Mouse (Mus musculus) adrenal gland (tissue): ENCODE measurements around the gene Rora.

Experiments
- intact Hi-C: fragments of 180-260 bp; cut with DNase I; formaldehyde crosslinking; loops from one replicate; pipeline ENCODE4 v1.15.1; 2025

Rora gene

GRCm38 (mm10) chr9:68988162-68988911 lies 334.8 kb downstream of the Rora start:
- intact Hi-C loops = loop anchor here (10.0 kb wide), 1 partner anchor 306 kb away; no protein-coding TSS in a partner anchor

DNA sequence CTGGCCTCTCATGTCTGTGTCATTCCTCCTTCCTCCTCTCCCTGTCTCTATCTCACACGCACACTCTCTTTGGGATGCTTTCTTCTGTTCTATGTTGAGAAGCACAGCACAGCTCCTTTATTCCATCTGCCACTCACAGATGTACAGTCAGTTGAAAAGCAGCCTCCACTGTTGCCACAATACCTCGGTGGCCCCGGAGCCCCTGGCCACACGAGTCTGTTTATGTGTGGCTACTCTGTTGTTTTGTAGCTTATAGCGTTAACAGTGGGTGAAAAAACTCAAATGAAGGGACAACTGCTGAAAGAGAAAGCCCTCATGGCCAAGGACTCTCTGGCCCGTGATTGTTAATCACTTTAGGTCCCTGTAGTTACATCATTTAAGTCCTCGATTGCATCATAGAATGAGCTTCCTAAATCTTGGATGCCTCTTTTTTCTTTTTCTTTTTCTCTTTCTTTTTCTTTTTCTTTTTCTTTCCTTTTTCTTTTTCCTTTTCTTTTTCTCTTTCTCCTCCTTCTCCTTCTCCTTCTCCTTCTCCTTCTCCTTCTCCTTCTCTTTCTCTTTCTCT lies 336.4 kb downstream of the Rora start:
- intact Hi-C loops = loop anchor here (10.0 kb wide), 1 partner anchor 305 kb away; no protein-coding TSS in a partner anchor

- intact Hi-C loops = no loop called here
These were observed 340.3 kb downstream of the Rora start for GRCm38 (mm10) chr9:68993881-68994280.

DNA sequence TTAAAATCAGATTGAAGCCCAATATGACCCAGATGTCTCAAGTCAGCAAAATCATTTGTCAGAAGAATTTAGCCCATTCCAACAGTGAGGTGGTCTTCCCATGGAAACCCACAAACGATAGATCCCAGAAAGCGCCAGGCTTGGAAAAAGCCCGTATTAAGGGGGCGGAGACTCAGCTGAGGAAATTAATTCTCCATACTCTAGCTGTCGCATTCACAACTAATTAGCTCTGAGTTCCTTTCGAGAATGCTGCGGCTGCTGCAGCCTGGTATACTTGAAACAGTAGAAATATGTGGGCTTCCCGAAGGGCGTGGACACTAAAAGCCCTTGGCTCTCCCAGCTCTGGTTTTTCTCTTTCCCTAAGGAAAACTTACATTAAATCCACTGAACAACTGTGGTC lies 345.4 kb downstream of the Rora start:
- intact Hi-C loops = no loop called here

GRCm38 (mm10) chr9:69004514-69004913 lies 350.9 kb downstream of the Rora start:
- intact Hi-C loops = no loop called here

DNA sequence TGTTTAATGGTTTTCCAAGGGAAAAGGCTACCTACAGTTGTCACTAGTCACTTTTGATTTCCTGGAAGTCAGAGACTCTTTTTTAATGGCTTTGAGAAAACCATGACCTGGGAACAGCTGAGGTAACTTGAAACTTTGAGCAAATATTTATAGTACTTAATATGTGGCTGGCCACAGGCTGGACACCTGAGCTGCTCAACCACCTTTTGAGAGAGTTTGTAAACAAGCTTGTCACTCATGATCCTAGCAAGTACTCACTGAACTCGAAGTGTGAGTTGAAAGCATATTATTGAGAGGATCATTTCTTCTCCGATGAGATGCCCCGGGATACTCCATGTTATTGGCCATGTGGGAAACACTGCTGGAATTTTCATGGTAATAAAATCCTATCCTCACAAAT lies 353.1 kb downstream of the Rora start:
- intact Hi-C loops = no loop called here

DNA sequence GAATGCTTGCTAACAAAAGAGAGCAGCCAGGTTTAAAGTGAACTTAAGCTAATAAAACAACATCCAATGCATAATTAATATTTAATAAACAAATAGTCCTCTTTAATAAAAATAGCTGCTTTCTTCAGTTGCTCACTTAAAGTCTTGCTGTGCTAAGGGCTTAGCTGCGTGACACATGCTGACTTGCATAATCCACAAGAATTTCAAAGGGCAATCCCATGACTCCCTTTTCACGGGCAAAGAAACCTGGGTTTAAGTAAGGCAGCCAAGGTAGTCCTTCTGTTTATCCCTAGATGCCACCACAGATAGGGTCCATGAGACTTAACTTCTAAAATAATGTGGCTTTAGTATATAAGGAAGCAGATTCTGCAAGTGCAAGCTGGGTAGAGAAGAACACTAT lies 355.1 kb downstream of the Rora start:
- intact Hi-C loops = no loop called here

DNA sequence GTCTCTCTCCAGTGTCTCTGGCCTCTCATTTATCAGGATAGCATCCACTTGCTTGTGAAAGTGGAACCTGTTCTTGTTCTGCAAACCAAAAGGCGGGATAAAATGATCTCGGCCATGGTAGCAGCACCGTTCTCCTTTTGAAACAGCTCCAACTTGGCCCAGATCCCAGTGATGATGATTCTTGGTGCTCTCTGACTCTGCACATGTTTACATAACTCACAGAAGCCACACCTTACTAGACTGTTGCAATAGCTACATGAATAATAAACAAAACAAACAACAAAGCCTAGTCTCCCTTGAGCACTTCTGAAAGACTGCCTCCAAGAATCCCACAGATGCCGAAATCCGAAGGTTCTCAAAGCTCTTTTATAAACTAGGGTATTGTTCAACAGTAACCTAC lies 357.3 kb downstream of the Rora start:
- intact Hi-C loops = no loop called here

- intact Hi-C loops = no loop called here
These were observed 359.7 kb downstream of the Rora start for GRCm38 (mm10) chr9:69013186-69013715.

GRCm38 (mm10) chr9:69014203-69014602 lies 360.6 kb downstream of the Rora start:
- intact Hi-C loops = no loop called here

GRCm38 (mm10) chr9:69020381-69020780 lies 366.8 kb downstream of the Rora start:
- intact Hi-C loops = no loop called here

DNA sequence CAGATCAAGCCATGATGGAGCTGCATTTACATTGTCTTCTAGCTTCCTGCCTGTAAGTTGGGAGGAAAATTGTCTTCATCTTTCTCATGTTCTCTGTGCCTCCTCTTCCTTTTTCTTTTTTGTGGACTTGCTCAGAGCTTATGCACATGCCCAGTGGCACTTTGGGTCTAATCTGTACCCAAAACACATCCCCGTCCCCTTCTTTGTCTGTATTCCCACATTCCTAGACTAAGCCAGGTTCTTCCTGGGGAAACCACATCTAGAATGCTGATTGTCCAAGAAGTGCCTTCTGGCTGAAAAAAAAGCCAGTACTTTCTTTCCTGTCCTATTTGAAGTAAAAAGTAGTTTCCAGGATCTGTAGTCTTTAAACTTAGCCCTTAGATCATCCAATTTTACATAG lies 367.9 kb downstream of the Rora start:
- intact Hi-C loops = no loop called here

DNA sequence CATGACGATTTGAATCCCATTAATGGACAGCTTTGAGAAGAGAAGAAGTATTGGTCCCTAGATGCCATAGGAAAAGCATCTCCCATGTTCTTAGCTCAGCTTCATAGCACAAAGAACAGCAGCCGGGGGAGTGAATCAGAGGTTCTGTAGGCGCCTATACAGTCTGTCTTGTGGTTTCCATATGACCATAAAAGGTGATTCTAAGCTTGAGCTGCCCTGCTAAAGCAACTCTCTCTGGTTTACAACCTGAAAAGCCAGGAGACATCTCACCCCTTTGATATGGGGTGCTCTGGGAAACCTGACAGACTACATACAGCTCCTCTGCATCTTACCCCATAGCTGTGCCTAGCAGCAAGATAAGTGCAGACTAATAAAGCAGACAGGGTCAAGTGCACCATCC lies 369.7 kb downstream of the Rora start:
- intact Hi-C loops = no loop called here

DNA sequence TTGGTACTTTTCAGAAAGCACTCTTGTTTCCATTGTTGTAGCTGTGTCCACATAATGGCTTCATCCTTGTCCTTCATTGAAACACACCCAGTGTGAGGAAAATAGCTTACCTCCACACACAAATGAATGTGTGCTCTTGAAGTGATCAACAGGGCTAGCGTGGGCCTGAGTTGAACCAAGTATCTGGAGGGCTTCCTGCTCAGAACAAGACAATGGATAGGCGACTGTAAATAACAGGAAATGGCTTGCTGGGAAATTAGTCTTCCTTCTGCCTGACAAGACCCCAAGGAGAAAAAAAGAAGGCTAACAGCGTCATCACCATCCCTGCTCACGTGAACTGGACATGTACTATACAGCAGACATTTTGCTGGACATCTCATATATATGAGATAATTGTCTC lies 374.6 kb downstream of the Rora start:
- intact Hi-C loops = no loop called here

DNA sequence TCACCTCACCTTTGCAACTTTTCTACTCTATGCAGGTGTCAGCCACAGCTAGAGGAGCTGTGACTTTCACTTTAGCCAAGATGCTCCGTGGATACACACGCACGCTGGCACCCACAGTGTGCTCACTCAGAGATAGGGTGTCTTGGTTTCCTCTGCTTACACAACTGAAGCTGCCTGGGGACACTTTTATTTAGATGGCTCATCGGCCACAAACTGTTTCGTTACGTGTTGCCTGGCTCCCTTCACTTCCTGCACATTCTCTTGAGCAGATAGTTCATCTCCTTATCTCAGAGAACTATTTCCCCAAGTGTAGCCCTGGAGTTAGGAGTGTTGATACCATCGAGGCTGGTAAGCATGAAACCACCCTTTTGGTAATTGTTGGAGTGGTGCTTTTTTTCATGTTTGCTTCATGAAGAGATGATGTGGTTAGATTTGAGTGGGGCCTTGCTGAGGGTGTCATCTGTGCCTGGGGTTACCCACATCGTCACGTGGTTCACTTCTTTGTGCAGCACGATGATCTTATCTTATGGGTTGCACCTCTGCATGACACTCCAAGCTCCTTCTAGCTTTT lies 380.8 kb downstream of the Rora start:
- intact Hi-C loops = no loop called here

- intact Hi-C loops = no loop called here
These were observed 381.9 kb downstream of the Rora start for GRCm38 (mm10) chr9:69035456-69035855.

DNA sequence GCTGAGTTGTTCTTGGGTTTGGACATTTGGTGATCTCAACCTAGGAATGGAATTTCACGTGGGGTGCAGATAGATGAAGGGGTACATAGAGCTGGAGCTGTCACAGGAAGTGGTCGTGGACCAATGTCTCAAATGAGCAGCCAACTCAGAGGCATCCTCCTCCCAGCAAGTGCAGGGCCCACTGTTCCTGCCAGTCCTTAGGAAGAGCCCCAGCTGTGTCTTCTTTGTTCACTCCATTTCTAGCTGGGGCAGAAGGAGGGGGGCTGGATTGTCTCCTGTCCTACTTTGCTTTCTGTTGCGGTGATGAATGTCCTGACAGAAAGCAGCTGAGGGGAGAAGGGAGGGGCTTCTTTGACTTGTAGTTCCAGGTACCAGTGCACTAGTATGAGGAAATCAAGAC lies 382.7 kb downstream of the Rora start:
- intact Hi-C loops = no loop called here

DNA sequence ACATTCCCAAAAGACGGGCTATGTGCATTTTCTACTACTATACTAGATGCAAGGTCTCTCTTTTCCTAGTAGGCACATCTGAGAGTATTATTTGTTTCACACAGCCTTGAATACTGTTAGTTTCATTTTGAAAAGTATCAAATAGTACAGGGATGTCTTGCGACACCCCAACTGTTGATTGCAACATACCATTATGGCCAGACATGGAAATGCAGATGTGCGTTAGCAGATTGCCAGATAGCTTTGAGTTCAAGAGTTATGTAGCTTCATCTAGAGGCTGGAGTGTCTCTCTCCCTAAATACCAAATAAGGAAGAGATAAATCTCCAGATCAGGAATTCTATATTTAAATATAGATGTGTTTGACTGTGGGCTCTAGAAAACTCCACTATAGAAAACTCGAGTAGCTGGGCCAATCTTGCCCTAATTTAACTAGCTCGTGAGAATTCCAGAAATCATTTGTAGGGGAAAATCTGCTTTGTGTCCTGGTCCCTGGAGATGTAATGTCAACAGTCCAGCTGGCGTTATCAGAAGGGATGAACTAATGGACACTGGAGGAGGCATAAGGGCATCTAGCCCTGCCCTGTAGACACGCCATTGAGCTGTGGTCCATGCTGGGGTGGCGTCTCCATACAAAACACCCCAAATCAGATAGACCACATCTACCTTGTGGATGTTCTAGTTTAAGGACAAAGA lies 390.5 kb downstream of the Rora start:
- intact Hi-C loops = no loop called here

- intact Hi-C loops = no loop called here
These were observed 391.1 kb downstream of the Rora start for GRCm38 (mm10) chr9:69044614-69045133.

- intact Hi-C loops = no loop called here
These were observed 392.3 kb downstream of the Rora start for GRCm38 (mm10) chr9:69045908-69046307.

DNA sequence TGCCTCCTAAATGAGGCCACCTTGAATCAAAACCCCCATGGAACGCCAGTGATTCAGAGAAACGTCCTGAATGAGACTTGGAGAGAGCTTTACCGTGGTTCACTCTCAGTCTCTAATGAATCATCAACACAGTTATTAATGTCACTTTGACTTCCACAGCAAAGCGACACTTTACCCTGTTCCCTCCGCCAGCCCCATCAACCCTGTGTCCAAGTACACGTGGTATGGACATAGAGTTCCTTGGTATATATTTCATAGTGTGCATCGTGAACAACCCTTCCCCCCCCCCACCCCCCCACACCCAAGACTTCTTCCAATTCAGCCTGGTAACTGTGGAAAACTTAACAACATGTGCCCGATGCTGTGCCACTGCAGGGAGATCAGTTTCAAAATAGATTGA lies 397.3 kb downstream of the Rora start:
- intact Hi-C loops = no loop called here

DNA sequence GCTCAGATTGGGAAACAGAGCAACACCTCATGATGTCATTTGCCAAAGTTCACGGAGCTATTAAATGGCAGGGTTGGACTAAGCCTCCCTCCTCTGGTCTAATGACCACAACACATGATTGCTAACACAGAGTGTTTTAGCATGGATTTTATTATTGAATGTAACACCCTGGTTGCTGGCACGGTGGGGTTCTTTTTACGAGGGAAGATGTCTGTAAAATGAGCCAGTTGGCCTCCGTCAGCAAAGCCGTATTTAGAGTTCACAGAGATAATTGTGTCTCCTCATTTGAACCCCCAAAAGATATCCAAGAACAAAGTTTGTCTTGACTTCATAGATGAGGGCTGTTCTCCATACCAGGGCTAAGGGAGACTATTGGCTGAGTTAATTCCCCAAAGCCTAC lies 398.3 kb downstream of the Rora start:
- intact Hi-C loops = no loop called here
